Mouse (Mus musculus) adrenal gland, postnatal 25 days (tissue): ENCODE measurements around the gene Sh2d1b1. TPM values are rescaled to one million over a fixed set of nuclear protein-coding genes. Genes with fewer than 3 reads are reported as not detected.
A peak's percentile ranks its signal among the peaks of the same experiment; 100 is the strongest.
"Not testable (repeated sequence)": the region's sequence is repeated elsewhere in the genome, so short reads cannot be mapped to it uniquely, and the experiment has no call there.

Experiments
- DNase-seq: peaks from one replicate; pipeline ENCODE4 v3.0.0; 2021; ENCODE audit warnings: mixed read lengths
- long read RNA-seq: library from polyadenylated mRNA; stranded (forward); transcript quantifications from one replicate; pipeline ENCODE4 v2.0.0, GENCODE M21; 2021
- total RNA-seq: library from RNA; stranded (reverse); gene quantifications from 2 replicates; pipeline ENCODE4 v1.2.3, GENCODE M21; 2021

Sh2d1b1 gene
- 0.39 TPM in 1 of 2 replicates, not detected in the other for total RNA-seq
- long read RNA-seq: 0 reads

GRCm38 (mm10) chr1:170277016-170277415, at the start of gene Sh2d1b1:
Gene Sh2d1b1 (plus strand): TSS chr1:170277320.
- DNase-seq: no peak

DNA sequence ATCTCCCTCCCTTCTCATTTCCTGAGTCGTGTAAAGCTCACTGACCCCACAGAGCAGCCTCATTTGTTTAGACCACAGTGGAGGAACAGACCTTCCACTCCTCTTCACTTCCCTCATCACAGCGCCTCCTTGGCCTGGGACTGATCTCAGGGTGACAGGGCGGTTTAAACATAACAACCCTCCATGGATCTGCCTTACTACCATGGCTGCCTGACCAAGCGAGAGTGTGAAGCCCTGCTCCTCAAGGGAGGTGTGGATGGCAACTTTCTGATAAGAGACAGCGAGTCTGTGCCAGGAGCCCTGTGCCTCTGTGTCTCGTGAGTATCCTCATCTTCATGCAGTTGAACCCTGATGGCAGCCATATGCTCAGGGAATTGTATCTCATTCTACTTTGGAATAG, 44.4 kb upstream of the Sh2d1b1 start, which contains the start of gene Sh2d1b2:
Gene Sh2d1b2, plus strand, starts transcription at position 62 of the 400 bp plus-strand sequence.
- DNase-seq: not testable (repeated sequence)

DNA sequence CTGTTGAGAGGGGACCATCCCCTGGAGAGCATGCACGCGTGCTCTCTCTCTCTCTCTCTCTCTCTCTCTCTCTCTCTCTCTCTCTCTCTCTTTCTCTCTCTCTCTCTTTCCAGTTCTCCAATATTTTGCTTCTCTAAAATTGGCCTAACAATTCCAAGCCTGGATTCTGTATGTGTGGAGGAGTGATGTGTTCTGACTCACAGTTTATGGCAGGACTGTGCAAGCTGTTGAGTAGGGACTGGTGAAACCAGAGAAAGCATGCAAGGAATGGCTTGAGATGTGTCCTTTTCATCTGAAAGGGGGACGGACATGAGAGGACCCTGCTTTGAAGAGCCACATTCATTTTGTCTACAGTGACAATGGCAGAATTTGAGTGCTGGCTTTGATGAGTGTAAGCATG, 32.1 kb upstream of the Sh2d1b1 start:
- no peak for DNase-seq

GRCm38 (mm10) chr1:170254893-170255559, 22.1 kb upstream of the Sh2d1b1 start:
- DNase-seq: no peak

DNA sequence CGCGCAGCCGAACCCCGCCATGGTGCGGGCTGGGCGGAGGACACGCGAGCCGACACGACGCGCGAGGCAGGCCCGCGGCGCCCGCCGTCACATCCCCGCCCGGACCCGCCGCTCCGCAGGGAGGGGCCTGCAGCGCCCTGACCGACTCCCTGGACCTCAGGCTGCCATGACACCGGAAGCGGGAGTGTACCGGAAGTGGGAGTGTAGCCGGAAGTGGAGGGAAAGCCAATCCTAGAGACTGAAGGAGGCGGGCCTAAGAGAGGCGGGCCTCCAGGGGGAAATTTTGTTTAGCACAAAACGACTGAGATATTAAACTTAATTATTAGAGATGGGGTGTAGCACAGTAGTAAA, 21.6 kb upstream of the Sh2d1b1 start:
- DNase-seq: peak; percentile 82

GRCm38 (mm10) chr1:170270281-170270680, 6.8 kb upstream of the Sh2d1b1 start:
- DNase-seq: no peak

DNA sequence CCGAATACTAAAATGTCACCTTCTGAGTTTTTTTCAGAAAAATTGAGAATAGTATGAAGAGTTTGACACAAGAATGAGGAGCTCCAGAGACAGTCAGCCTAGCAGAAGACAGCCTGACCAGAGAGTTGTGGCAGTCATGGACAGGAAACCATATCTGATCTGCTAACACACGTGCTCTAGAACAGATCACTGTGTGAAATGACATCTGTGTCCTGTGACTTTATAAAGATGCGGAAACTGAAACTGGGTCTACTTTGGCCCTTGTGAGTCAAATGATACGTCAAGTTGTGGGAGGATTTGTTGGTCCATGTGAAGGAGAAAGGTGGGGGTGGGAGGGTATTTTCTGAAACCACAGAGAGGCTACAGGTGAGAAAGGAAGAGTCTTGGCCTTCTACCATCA, 6.4 kb upstream of the Sh2d1b1 start:
- DNase-seq: no peak

DNA sequence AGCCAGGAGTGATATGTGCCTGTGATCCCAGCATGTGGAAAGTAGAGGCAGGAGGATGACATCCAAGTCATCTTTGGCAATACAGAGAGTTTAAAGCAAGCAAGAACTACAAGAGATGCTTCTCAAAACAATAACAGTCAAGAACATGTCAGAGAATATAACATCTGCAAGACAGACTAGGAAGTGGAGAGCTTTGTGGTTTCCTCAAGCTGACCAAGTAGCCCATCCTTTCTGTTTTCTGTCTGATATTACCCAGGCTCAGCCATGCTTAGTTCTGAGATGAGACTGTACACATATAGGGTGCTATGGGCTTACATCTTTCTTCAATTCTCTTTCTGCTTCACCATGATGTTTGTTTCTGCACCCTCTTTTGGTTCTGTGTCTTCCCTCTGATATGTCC, 3.9 kb upstream of the Sh2d1b1 start:
- DNase-seq: no peak

- no peak for DNase-seq
Measured at GRCm38 (mm10) chr1:170282415-170283129, 5.5 kb downstream of the Sh2d1b1 start.

GRCm38 (mm10) chr1:170292239-170292951, 15.3 kb downstream of the Sh2d1b1 start:
- DNase-seq: no peak

- no peak for DNase-seq
Measured at GRCm38 (mm10) chr1:170293257-170293656, 16.1 kb downstream of the Sh2d1b1 start.

GRCm38 (mm10) chr1:170294786-170295570, 17.9 kb downstream of the Sh2d1b1 start:
- no peak for DNase-seq

GRCm38 (mm10) chr1:170299496-170299895, 22.4 kb downstream of the Sh2d1b1 start:
- no peak for DNase-seq

DNA sequence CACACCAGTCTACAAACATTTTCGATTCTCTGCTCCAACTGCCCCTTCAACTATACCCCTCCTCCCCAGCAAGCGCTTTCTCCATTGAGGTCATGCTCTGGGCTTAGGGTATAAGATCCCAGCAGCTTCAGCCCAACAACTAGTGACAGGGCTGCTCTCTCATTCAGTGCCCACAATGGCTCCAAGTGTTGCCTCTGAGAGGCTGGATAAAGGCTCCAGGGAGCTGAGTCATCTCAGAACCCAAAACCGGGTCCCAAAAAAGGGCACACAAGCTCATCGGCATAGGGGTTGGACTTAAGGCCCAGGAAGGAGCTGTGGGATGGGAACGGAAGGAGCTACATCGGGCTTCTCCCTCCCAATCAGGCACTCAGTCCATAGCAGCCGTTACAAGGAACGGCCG, 24.6 kb downstream of the Sh2d1b1 start:
- DNase-seq: no peak

DNA sequence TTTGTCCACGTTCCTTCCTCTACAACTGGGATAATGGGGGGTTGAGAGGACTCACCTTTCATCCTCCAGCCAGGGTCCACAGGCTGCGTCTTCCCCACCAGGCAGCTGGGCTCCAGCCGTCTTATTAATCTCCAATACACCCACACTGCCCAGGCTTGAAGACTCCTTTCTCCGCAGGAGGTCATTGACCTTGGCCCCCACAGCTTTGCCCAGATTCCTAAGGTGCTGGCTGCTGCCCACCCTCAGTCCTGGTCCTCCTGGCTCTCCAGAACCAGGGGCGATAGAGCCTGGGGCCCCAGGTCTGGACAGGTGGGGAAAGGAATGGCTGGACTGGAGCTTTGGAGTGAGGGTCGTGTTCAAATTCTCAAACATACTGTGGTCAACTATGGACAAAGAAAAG, 25.3 kb downstream of the Sh2d1b1 start:
- no peak for DNase-seq

DNA sequence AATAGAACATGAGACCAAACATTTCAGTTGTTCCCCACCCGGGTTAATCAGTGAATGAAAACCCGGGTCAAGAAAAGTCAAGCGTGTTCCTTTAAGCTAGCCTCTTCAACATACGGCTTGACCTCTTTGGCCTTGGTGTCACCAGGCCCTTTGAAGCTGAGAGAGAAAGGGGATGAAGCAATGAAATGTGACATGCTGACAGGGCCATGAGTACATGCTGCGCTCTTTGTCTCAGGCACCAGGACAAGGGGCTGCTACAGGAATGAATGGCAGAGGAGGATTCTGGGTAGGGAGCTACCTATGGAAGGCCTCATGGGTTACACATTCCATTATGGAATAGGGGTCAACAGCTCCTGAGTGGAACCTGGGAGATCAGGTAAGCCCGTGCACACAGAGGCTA, 26.0 kb downstream of the Sh2d1b1 start:
- DNase-seq: no peak

DNA sequence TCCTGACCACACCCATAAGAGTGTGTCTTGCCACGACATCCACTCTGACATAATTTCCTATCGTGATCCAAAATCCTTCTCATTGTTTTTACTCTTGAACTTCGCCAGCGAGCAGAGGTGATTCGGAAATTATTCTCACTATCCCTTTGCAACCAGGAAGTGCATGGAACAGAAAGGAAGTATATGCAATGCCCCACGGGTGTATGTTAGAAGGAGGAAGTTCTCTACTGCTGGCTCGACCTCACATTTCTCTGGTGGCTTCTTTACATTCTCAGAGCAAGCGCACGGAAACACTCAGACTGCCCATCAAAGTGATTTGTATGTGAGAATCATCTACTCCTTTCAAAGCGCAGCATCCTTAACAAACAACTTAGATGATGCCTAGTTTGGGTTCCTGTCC, 27.9 kb downstream of the Sh2d1b1 start:
- DNase-seq: no peak

- DNase-seq: no peak
Measured at GRCm38 (mm10) chr1:170306232-170306631, 29.1 kb downstream of the Sh2d1b1 start, which contains the start of gene Gm7694. Gene Gm7694 (minus strand): TSS chr1:170306332.

DNA sequence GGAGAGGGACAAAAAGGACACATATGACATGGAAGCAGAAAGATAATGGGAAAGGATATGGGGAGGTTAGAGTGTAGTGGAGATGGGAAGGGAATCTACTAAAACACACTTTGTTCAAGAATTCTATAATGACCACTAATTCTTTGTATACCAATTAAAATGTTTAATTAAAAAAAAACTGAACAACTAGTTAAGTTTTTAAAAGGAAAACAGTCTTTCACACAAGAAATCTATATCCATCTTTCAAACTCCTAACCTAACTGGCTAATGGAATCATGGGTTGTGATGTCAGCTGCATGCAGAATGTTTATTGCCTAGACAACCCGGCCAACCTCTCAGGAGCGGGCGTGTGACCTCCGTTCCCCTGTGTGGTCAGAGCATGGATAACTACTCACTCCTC, 31.4 kb downstream of the Sh2d1b1 start, which contains the start of gene Spata46:
Gene Spata46, plus strand, starts transcription at position 301 of the 400 bp plus-strand sequence.
- no peak for DNase-seq

- no peak for DNase-seq
Measured at GRCm38 (mm10) chr1:170311431-170311830, 34.3 kb downstream of the Sh2d1b1 start.

GRCm38 (mm10) chr1:170322046-170322445, 44.9 kb downstream of the Sh2d1b1 start:
- no peak for DNase-seq

GRCm38 (mm10) chr1:170323001-170323400, 45.9 kb downstream of the Sh2d1b1 start:
- DNase-seq: no peak
